Mouse (Mus musculus): ENCODE results near the gene Pxn.

DNA sequence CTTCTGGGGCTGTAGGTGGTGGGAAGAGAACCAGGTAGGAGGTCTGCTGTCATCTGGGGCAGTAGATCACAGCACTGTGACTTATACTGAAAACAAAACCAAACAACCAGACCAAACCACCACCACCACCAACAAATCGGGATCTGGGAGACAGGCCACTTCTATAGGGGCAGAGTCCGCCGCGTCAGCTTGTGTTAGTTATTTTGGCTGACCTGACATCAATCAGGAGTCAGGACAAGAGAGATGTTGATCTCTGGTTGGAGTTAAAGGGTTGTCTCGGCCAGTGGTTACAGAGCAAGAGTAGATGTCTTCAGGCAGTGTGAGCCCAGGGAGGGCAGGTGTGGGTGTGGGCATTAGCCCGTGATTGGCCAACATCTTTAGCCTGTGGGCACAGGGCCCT lies 7.9 kb downstream of the Pxn start:
- TF ChIP-seq CTCF (IDR thresholded peaks at IDR 0.05; ENCODE audit: control insufficient read depth, insufficient read depth, insufficient read length) (no peak), MAX (IDR thresholded peaks at IDR 0.05) (no peak), USF1 (IDR thresholded peaks at IDR 0.05; ENCODE audit: low read depth) (no peak), MYOD1 (IDR thresholded peaks at IDR 0.05; ENCODE audit: control insufficient read depth, insufficient read length, low read depth) (no peak), FOSL1 (IDR thresholded peaks at IDR 0.05; ENCODE audit: insufficient read depth, low read length, poor library complexity, severe bottlenecking) (no peak), CEBPB (IDR thresholded peaks at IDR 0.05; ENCODE audit: low read depth) (no peak), MYOG (IDR thresholded peaks at IDR 0.05; ENCODE audit: control insufficient read depth, extremely low read depth, insufficient read length) (no peak)
